Mouse (Mus musculus): ENCODE data around the gene Kdm3a. TPM values are rescaled to one million over a fixed set of nuclear protein-coding genes. Genes with fewer than 3 reads are reported as not detected.

Kdm3a gene
- polyA plus RNA-seq (2017; shearing (Covaris generic)): 10 to 100 TPM; 49.8 to 71.0 TPM

DNA sequence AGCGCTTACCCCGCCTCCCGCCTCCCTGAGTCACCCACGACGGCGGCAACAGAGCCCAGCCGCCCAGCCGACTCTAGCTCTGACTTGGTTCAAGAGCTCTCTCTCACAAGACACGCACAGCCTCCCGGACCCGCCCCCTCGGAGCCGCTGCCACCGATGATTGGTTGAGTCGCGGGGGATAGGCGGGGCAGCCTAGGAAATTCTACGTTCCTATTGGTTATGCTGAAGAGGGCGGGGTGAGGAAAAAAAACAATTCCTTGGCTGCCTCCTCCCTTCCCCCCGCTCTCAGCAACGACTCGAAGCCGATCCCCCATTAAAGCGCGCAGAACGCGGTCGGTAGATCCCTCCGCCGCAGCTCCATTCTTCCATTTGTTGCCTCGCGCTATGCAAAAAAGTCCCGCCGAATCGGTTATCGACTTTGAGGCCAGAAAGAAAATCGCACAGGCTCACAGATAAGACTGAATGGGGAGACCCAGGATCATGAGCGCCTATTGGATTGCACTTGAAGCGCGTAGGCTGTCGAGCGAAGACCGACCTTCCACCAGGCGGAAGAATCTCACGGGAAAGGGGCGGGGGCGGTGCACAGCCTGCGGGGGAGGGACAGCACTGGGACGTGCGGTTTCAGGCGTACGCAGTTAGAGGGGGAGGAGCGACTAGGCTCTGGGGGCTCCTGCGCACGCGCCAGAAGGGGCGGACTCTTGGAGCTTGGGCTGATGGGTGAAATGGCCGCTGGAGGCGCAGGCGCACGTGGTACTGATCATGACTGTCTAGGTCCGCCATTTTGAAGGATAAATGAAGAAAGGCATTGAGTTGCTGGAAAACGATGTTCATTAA is at the start of gene Kdm3a:
Gene Kdm3a (minus strand): TSS at position 162 of the 834 bp plus-strand sequence.
- ATAC-seq: peak; percentile 88

DNA sequence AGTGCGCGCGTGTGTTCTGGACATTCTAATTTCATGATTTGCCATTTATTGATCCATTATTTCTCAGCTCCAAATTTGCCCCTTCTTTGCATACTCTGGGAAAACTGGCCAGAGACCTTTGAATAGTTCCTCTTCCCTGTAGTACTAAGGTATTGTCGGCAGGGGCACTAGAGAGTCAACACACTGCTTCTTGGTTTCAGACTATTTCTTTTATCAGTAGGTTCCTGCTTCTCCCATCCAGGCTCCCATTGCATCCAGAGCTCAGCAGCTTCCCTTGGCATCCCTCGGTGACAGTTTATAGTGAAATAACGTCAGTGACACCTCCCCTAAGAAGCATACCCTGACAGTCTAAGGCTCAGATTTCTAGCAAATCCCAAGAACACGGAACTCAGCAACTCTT is 46.1 kb upstream of the Kdm3a start:
- ATAC-seq: no peak

DNA sequence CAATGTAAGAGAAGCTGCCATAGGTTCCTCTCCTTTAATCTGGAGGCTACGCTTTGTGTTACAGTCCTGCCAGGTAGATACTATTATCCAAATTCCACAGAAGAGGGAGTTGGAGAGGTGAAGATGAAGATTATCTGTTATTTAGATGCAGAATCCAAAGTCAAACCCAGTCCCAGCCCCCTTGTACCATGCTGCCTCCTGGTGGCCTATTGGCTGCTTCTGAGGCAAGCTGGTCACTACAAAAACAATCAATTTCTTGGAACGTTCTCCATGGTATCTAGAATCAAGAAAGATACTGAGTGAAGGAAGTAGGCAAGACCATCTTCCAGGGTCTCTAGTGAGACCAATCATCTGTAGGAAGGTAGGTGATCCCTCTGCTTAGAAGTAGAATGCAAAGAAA is 40.4 kb upstream of the Kdm3a start:
- no peak for ATAC-seq

DNA sequence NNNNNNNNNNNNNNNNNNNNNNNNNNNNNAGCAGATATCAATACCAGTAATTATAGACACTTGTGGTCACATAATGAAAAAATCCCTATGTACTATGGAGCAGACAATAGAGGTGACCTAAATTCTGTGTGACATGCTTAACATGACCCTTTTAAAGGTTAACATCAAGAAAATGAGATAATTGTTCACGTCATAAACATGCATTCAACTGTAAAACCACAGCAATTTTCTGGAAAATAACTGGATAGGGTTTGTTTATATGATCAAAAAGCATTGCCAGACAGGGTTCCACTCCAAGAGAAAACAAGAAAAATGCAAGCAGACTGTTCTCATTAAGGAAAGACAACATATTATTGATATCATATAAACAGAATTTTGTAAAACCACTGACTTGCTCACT is 31.7 kb upstream of the Kdm3a start:
- no peak for ATAC-seq

DNA sequence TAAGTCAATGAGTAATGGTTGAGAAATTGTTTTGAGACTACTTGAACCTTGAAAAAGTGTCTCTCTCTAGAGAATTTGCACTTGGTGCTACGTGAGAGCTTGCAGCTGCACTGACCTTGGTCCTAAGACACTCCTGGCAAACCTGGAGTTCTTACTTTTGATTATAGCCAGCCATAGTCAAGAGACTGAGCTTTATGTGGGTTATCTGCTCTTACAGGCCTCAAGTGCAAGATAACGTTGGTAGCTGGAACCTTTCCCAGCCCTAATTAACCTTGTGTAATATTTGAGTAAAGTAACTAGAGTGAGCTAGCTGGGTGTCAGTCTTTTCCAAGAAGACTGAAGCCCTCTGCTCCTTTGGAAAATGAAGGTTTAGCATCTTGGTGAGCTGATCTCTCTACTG is 25.5 kb upstream of the Kdm3a start:
- no peak for ATAC-seq

DNA sequence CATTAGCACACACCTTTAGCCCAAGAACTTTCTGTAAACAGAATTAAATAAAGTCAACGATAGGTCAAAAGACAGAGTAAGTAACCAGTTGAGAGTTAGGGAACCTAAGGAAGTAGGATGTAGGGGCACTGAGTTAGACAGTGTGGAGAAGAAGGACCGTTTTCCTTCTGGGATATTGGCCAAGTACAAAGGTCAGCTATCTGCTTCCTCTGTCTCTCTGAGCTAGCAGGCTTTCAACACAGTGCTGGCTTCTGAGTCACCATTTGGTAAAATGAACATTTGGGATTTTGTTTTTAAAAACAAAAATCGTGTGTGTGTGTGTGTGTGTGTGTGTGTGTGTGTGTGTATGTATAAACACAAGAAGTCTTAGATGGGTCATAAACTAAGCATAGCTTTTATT is 23.0 kb upstream of the Kdm3a start:
- ATAC-seq: no peak

DNA sequence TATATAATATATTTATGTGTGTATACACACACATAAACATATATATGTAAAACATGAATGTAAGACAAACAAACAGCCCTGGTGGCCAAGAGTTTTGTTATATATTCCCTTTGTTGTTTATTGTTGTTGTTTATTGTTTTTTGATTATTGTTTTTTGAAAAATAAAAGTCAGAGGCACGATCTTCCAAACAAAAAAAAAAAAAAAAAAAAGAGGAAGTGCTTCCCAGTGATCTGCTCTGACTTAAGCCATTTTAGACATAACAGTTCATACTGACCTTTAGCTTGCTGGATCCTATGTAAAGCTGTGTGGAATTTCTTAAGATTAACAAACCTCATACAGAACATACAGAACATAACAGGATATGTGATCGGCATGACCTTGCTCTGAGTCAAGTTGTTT is 19.1 kb upstream of the Kdm3a start:
- no peak for ATAC-seq

DNA sequence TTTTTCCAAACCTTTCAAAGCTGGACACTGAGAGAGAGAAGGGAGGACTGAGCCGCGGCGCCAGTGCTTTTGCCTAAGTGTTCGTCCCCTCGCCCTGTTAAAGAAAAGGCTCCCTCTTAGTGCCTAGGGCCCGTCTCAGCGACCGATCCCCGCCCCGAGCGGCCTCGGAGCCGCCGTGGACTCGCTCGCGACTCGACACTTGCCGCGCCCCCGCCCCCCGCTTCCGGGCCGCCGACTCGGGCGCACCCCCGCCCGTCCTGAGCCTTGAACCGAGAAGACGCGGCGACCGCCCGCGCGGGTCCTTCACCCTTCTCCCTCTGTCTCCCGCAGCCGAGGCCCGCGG is 333 bp downstream of the Kdm3a start:
- ATAC-seq: peak; percentile 52

DNA sequence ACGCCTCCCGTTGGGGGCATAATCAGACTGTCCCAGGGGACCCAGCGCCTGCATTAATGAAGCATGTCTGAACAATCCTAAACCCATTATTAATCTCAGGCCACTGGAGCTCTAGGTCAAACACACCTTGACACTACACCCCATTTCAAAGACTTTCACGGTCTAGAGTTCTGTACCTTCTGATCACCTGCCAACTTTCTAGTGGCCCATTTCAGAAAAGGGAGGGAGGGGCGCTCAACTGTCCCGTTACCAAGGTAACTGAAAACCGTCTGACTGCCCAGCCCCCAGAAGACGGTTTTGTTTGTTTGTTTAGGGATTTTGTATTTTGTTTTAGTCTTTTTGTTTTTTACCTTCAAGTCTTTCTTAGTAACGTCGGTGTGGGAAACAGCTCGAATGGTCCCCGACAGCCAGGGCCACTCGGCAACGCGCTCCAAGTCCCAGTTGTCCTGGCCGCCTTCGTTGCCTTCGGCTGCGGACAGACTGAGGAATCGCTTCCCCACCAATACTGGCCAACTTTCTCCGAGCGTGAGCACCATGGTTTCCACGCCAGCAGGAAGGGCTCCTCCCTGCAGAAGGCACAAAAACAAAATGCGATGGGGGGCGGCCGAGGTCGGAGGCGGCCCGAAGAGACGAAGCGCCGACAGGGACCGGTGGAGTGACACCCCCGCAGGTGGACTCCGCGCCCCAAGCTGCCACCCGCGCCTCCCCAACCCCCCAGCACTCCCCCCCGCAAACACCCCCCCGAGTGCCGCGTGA is 906 bp downstream of the Kdm3a start:
- ATAC-seq: no peak

DNA sequence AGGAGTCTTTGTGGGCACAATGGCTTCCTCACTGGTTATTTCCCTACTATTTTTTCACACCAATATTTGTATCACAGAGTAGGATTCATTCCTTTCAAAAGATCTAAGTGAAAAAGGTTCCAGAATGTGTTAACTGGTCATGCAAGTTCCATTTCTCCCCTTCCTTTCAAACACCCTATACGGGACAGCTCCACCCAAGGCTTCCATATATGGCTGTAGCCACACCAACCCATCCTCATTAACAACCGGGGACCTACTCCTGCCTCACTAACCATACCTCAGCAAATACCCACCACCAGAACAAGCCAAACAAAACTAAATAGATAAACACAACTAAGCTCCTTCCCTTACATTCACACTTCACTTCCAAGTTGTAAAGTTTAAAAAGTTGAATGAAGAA is 1.6 kb downstream of the Kdm3a start:
- ATAC-seq: no peak

DNA sequence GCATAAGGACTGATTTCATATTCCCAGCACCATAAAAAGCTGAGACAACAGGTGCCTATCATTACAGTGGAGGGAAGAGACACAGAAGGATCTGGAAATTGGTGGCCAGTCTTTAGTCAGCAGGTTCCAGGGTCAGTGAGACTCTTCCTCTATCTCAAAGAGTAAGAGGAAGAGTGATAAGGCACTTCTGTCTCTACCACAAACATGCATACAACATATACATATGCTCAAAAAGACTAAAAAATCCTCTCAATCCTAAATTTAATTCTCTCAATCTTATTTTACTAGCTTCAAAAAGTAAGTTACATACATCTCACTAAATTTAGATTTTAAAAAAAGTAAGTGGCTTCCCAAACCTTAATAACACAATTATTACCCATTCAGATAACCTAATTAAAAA is 5.5 kb downstream of the Kdm3a start:
- no peak for ATAC-seq

DNA sequence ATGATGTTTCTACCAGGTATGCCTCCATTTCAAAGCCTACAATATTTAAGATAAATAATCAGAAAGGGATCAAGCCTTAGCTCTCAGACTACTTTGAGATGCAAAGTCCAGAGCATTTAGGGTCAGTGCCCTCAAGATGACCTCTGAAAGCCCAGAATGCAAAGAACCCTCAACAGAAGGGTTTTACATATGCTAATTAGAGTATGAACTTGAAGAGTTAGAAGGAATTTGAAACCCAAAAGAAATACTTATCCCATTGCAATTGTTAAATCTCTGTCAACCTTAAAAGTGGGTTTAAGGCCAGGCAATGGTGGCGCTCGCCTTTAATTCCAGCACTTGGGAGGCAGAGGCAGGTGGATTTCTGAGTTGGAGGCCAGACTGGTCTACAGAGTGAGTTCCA is 6.8 kb downstream of the Kdm3a start:
- no peak for ATAC-seq

DNA sequence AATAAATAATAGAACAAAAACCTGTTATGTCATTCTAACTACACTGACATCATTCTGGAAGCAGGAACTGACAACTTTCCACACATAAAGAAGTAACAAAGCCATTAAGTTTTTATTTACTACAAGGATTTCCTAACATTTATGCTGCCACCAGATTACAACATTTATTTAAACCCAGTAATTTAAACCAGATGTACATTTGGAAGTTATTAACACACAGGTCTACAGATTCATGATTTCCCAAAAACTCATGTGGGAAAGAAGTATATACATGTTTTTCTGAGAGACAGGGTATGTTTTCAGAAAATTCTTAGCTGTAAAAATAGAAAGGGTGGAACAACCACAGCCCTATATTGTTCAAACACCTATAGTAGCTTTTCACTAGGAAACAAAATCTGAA is 8.1 kb downstream of the Kdm3a start:
- ATAC-seq: no peak

DNA sequence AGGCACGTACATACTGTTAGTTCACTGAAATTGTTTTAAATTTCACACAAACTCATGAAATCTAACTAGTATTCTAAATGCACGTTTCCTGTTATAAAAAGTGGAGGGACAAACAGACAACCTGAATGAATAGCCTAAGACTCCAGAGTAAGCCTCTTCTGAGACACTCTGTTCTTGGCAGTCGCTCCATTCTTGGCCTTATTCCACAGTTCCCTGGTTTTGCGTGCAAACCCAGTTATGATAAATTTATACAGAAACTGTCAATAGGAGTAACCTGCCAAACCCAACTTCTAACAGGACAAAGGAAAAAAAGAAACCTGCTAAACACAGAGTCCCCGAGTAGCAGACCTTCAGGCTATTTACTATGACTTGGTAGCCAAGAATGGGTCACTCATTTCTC is 10.8 kb downstream of the Kdm3a start:
- ATAC-seq: no peak

DNA sequence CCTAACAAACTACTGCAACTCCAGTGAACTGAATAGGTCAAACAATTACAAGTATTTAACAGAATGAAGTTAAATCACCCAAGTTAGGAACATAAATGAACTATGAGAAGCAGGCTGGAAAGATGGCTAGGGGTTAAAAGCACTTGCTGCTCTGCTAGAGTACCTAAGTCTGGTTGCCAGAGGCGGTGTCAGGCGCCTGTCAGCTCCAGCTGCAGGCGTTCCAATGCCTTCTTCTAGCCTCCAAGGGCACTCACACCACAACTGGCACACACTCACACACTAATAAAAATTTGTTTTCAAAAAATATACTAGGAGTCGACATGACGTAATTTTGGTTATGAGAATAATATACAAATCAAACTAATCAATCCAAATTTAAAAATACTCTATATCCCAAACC is 11.2 kb downstream of the Kdm3a start:
- no peak for ATAC-seq

DNA sequence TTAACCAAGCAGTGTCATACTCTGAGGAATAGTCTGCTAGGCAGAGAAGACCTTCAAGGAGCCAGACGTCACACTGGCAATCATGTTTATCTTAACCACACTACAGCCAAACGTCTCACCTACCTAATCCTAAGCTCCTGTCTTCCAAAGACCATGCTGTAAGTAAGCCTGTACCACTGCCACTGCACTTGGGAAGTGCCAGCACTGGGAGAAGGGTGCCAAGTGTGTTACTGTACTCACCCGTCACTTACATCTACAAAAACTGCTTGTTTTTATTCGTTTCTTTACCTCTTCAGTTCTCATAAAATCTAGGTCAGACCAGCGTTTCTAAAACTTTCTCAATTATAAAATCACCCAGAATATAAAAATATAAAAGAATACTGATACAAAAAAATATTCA is 15.8 kb downstream of the Kdm3a start:
- no peak for ATAC-seq

DNA sequence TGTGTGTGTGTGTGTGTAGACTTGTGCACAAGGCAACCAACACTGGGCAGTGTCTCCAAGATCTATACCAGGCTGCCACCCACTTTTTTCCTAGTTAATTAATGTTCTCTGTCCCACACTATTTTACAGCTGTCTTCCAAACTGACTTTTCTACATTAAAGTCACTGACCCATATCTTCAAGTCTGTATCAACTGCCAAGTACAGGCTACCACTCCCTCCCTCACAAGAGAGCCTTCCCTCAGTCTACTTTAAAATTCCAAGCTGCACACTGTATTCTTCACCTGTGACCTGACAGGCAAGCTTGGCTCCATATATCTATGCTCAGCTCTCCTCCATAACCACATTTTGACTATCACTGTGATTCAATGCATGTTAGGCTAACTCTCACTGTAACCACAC is 19.6 kb downstream of the Kdm3a start:
- no peak for ATAC-seq

DNA sequence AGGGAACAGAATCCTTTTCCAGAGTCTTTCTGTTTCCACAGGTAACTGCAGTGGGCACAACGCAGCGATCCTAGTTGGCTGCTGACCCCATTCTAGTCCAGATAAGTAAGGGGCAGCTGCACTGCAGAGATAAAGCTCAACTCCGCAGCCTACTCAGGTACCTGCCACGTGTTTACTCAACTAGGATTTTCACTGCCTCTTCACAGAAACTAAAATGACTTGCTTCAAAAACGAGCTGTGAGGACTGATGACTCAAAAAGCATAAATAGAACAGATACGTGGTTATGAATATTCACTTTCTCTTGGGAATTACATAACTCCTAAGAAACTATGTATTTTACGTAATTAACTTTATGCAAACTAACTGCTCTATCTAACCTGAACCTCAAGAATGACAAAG is 22.8 kb downstream of the Kdm3a start:
- ATAC-seq: no peak

DNA sequence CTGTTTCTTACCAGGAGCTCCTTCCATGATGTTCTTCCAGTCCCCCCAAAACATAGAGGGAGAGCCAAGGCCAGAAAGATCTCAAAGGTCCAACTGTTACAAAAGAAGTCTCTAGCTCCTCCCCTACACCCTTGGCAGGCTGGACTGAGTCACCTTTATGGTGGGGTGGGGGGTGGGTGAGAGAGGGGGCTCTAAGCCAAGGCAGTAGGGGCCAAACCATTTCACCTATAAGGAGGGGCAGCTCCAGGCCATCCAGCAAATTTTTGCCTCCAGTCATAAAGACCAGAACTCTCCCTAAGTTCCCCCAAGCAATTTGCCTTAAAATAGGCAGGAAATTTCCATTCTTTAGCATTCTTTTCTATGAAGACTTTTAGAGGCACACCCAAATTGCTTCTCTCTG is 23.8 kb downstream of the Kdm3a start:
- no peak for ATAC-seq

DNA sequence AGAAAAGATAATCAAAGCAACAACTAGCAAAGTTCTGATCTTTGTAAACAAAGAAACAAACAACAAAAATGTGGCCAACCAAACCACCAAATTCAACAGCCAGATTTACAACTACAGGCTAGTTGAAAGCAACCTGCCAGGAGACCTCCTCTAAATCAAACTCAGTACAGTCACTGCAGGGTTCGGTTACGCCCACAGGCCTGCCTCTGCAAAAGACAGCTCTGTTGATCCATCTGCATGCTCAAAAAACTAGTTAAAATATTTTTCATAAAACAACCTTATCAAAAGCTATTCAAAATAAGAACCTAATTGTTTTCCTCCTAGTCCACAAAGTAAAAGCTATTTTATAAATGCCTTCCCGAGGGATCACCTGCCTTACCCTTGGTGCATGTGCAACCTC is 25.0 kb downstream of the Kdm3a start:
- no peak for ATAC-seq

DNA sequence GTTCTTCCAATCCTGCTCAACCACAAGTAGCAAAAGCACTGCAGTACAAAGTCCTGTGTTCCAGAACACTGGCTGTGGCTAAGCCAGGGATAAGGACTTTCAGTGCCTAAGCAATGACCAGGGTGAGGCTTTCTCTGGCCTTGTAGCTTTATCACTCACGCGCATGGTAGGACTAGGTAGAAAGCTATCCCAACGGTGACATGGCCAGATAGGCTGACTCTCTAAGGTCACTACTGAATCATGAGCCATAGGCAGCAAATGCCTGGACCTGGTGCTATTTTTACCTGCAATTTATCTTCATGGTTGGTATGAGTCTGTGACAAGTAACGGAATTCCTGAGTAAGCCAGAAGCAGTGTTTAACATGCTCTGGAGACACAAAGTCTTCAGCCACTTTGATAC is 42.6 kb downstream of the Kdm3a start:
- no peak for ATAC-seq

DNA sequence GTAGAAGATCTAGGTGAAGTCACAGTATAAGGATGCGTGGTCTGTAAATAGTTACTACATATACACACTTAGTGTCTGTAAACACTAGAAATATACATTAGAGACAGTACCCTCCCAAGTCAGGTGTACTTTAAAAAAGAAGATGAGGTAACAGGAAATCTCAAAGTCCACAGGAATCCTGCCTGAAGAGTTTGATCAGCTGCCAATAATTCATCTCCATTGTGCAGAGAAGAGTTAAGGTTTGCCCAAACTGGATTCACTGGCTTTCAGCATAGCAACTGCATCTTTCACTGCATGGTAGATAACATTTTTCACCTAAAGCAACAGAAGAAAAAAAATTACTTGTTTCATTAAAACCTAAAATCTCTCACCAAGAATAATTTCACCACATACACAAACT is 43.4 kb downstream of the Kdm3a start:
- no peak for ATAC-seq

DNA sequence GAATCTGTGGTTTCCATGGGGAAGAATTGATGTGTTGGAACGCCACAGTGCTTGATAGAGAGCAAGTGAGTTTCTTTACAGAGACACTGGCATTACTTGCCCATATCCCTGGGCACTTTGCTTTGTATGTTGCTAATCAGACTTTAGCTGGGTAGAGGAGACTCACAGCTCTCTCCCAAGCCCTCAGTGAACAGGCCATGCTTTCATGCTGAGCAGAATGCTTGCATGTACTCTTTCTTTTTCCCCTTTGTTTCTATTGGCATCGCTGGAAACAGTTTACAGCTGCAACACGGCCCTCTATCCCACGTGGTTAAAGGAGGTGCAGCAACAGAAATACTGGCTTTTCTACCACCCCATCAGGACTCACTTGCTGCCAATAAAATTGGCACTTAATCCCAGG is 49.6 kb downstream of the Kdm3a start:
- no peak for ATAC-seq

DNA sequence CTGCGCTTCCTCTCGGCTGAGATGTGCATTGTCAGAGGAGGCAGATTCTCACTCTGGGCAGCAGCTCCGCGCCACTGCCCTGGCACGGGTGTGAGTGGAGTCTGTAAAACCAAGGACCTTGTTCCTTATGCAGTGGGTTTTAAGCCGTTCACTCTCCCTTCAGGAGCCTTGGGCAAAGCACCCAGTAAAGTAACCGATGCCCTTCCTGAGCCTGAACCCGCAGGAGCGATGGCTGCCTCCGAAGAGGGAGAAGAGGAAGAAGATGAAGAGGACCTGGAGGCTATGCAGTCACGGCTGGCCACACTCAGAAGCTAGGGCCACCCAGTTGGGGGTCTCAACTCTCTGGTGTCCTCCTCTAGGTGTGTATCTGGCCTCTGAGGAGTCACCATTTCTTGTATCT is 53.3 kb downstream of the Kdm3a start:
- ATAC-seq: no peak

DNA sequence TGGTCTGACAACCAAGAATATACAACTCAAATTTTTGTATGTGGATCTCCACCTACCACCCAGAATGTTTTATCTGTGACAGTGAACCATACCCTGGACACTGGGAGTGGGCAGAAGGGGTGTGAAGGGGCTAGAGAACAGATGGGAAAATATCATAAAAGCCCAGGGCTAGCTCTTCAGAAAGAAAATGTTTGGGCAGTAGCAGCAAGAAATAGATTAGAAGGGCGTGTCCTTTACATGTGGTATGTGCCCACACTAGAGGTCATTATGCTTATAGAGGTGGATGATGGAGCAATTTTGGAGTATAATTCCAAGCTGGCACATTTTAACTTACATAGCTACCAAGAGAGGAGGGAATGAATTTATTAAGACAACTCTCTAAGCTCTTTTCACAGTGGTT is 57.4 kb downstream of the Kdm3a start:
- ATAC-seq: no peak

Data from CD4-positive, CD25-positive, alpha-beta regulatory T cell, adult 4 months (primary cell).